Mouse (Mus musculus): Measurements from ENCODE around the gene Sp110.
"Not testable (repeated sequence)": the region's sequence is repeated elsewhere in the genome, so short reads cannot be mapped to it uniquely, and the experiment has no call there.

The Sp110 gene

DNA sequence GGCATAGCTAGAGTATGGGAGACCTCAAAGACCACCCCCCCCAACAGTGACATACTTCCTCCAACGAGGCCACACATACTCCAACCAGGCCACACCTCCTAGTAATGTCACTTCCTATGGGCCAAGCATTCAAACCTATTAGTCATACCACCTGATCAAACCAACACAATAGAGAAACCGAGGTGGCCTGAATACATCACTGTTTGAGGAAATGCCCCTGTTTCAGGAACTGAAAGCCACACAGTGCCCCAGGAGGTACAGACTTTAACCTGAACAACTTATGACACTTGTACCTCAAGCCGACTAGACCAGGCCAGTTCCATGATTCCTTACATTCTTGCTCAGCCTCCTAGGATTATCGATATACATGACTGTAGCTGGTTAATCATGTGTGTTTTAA is 54.8 kb downstream of the Sp110 start:
- not testable (repeated sequence) for DNase-seq

GRCm38 (mm10) chr1:85528451-85529110 is 70.0 kb downstream of the Sp110 start:
- not testable (repeated sequence) for DNase-seq
